Mouse (Mus musculus) heart, adult 2 months (tissue): ENCODE measurements around the gene Gng11.

Experiments
- CTCF ChIP-seq: fragments of 200-600 bp; IDR thresholded peaks from 2 replicates; pipeline ENCODE4 v1.8.1; 2022; ENCODE audit warnings: antibody characterized with exemption, mild to moderate bottlenecking, moderate library complexity
- EP300 ChIP-seq: fragments of 200-500 bp; IDR thresholded peaks from 2 replicates; pipeline ENCODE4 v1.6.1; 2011; ENCODE audit warnings: low read depth, low read length, control low read depth; ENCODE audit not compliant: insufficient read depth
- POLR2A ChIP-seq: fragments of 200-500 bp; IDR thresholded peaks from 2 replicates; pipeline ENCODE4 v1.6.1; 2011; ENCODE audit warnings: mild to moderate bottlenecking, low read depth, low read length, control low read depth; ENCODE audit not compliant: insufficient read depth

DNA sequence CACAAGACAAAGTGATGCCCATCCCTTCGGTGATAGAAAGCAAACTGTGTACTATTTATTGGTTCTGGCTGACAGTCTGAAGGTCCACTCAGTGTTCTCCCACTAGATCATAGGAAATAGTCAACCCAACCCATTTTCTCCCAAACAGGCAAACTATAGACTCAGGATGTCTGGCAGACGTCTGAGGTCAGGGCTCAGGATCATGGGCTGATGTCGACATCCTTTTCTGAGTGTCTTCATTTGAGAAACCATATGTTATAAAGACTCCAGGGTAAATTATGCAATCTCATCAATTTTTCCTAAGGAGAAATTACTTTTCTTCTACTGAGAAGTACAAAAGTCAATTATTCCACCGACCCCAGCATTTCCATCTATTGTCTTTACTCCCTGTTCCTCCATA is 5.6 kb upstream of the Gng11 start:
- no peak for TF ChIP-seq CTCF
- no peak for TF ChIP-seq POLR2A
- no peak for TF ChIP-seq EP300
